Mouse (Mus musculus) G1E (cell line): ENCODE data around the gene Krt10.

ENCODE experiments used
- CTCF ChIP-seq: IDR thresholded peaks from 2 replicates; pipeline ENCODE4 v1.5.1; 2012; ENCODE audit warnings: low read depth, low read length, inconsistent platforms, mixed read lengths
- GATA1 ChIP-seq: IDR thresholded peaks from 2 replicates; pipeline ENCODE4 v1.6.1; 2012; ENCODE audit warnings: borderline replicate concordance, low read length, inconsistent platforms, mixed read lengths
- POLR2AphosphoS5 ChIP-seq: IDR thresholded peaks from 2 replicates; pipeline ENCODE4 v1.6.1; 2012; ENCODE audit warnings: low read depth, low read length, inconsistent platforms; ENCODE audit not compliant: insufficient replicate concordance
- TAL1 ChIP-seq: conservative IDR thresholded peaks from 2 replicates; pipeline ENCODE4 v1.6.1; 2012; ENCODE audit warnings: low read depth, low read length, inconsistent platforms, mixed read lengths

- TF ChIP-seq CTCF (no peak), GATA1 (no peak), POLR2AphosphoS5 (no peak), TAL1 (no peak)
These were observed 17.0 kb upstream of the Krt10 start for GRCm38 (mm10) chr11:99406186-99406585.
